Mouse (Mus musculus) CH12.LX (cell line): ENCODE measurements at regions not wholly inside any gene's neighbourhood (a gene's known extent, or its start where the extent isn't known, plus 50 kb on each side); places are given as distances from the start of the nearest gene placed in this dataset.

Experiments used
- DNase-seq: peaks from one replicate; pipeline ENCODE4 v3.0.0-alpha.2; 2013; ENCODE audit errors: extremely low read depth
- H3K27ac ChIP-seq: 2 replicates; pipeline ENCODE4 v1.5.1; 2012; ENCODE audit warnings: low read depth, mild to moderate bottlenecking, control low read depth, moderate library complexity; ENCODE audit not compliant: insufficient read depth
- H3K27me3 ChIP-seq: replicated peaks from 2 replicates; pipeline ENCODE3; 2012; ENCODE audit warnings: inconsistent platforms
- H3K36me3 ChIP-seq, 2 experiments: replicated peaks in 1 of 2; 2 replicates each; pipeline versions ENCODE3 to v1.6.1; 2012; ENCODE audit warnings: inconsistent platforms in 1 of 2, low read length in 1 of 2, mild to moderate bottlenecking in 1 of 2, mixed read lengths in 1 of 2, moderate library complexity in 1 of 2; ENCODE audit not compliant: control insufficient read depth in 1 of 2, insufficient read depth in 1 of 2
- H3K4me1 ChIP-seq, 2 experiments: 2 replicates each; pipeline ENCODE4 v1.6.1; 2012; ENCODE audit warnings: inconsistent platforms in 1 of 2, moderate library complexity in 1 of 2; ENCODE audit not compliant: insufficient read depth in 2 of 2, control insufficient read depth in 1 of 2
- H3K4me2 ChIP-seq: 2 replicates; pipeline ENCODE4 v1.6.1; 2012; ENCODE audit warnings: low read depth, mild to moderate bottlenecking, control low read depth; ENCODE audit not compliant: poor library complexity, insufficient read depth, severe bottlenecking
- H3K4me3 ChIP-seq, 3 experiments: fragments of 150-350 bp in 1 of 3; sonication (generic) in 1 of 3; replicated peaks in 1 of 3; 2 replicates each; pipeline versions ENCODE3 to v1.5.1; 2011 to 2012; ENCODE audit warnings: low read depth in 2 of 3, low read length in 2 of 3, mild to moderate bottlenecking in 2 of 3, moderate library complexity in 2 of 3, control low read depth in 1 of 3, improper control_type of control experiment in 1 of 3, inconsistent platforms in 1 of 3, mixed read lengths in 1 of 3; ENCODE audit not compliant: poor library complexity in 1 of 3
- H3K79me2 ChIP-seq: replicated peaks from 2 replicates; pipeline ENCODE4 v1.6.1; 2012; ENCODE audit warnings: mild to moderate bottlenecking, moderate library complexity; ENCODE audit not compliant: control insufficient read depth, poor library complexity, insufficient read depth, severe bottlenecking; ENCODE audit errors: extremely low read depth
- H3K9ac ChIP-seq: 2 replicates; pipeline ENCODE4 v1.6.1; 2012; ENCODE audit warnings: low read depth, mild to moderate bottlenecking, control low read depth, moderate library complexity; ENCODE audit not compliant: insufficient read depth
- H3K9me3 ChIP-seq: replicated peaks from 2 replicates; pipeline ENCODE3; 2012; ENCODE audit warnings: low read length, inconsistent platforms, mixed read lengths
- BHLHE40 ChIP-seq: IDR thresholded peaks from 2 replicates; pipeline ENCODE4 v1.6.1; 2011; ENCODE audit warnings: mild to moderate bottlenecking, low read depth, low read length, improper control_type of control experiment
- CHD1 ChIP-seq: IDR thresholded peaks from 2 replicates; pipeline ENCODE4 v1.6.1; 2012; ENCODE audit warnings: low read depth, low read length, improper control_type of control experiment, inconsistent platforms
- EP300 ChIP-seq: IDR thresholded peaks from 2 replicates; pipeline ENCODE4 v1.6.1; 2011; ENCODE audit warnings: low read length, improper control_type of control experiment
- ETS1 ChIP-seq: conservative IDR thresholded peaks from 2 replicates; pipeline ENCODE4 v1.6.1; 2012; ENCODE audit warnings: low read depth, mild to moderate bottlenecking, inconsistent platforms, low read length, improper control_type of control experiment, moderate library complexity
- GABPA ChIP-seq: IDR thresholded peaks from 2 replicates; pipeline ENCODE4 v1.6.1; 2012; ENCODE audit warnings: low read depth, low read length, improper control_type of control experiment, inconsistent platforms; ENCODE audit not compliant: insufficient replicate concordance
- IRF4 ChIP-seq: IDR thresholded peaks from 2 replicates; pipeline ENCODE4 v1.6.1; 2014; ENCODE audit warnings: low read depth, mild to moderate bottlenecking, inconsistent platforms, low read length, improper control_type of control experiment
- JUN ChIP-seq: IDR thresholded peaks from 2 replicates; pipeline ENCODE4 v1.6.1; 2011; ENCODE audit warnings: low read depth, mild to moderate bottlenecking, low read length, improper control_type of control experiment, moderate library complexity; ENCODE audit not compliant: insufficient read depth
- KAT2A ChIP-seq: IDR thresholded peaks from 2 replicates; pipeline ENCODE4 v1.6.1; 2012; ENCODE audit warnings: low read length, improper control_type of control experiment, inconsistent platforms; ENCODE audit not compliant: insufficient replicate concordance
- MAFK ChIP-seq: IDR thresholded peaks from 2 replicates; pipeline ENCODE4 v1.6.1; 2011; ENCODE audit warnings: low read length, improper control_type of control experiment; ENCODE audit not compliant: insufficient replicate concordance
- MAZ ChIP-seq: IDR thresholded peaks from 2 replicates; pipeline ENCODE4 v1.6.1; 2012; ENCODE audit warnings: low read depth, mild to moderate bottlenecking, inconsistent platforms, low read length, improper control_type of control experiment, moderate library complexity
- MEF2A ChIP-seq: IDR thresholded peaks from 2 replicates; pipeline ENCODE4 v1.6.1; 2014; ENCODE audit warnings: low read depth, mild to moderate bottlenecking, inconsistent platforms, low read length, improper control_type of control experiment, borderline replicate concordance
- POLR2A ChIP-seq: IDR thresholded peaks from 2 replicates; pipeline ENCODE4 v1.6.1; 2011; ENCODE audit warnings: low read depth, mild to moderate bottlenecking, improper control_type of control experiment, low read length
- RAD21 ChIP-seq: IDR thresholded peaks from 2 replicates; pipeline ENCODE4 v1.6.1; 2011; ENCODE audit warnings: low read depth, mild to moderate bottlenecking, low read length, improper control_type of control experiment, moderate library complexity
- SIN3A ChIP-seq: IDR thresholded peaks from 2 replicates; pipeline ENCODE4 v1.6.1; 2012; ENCODE audit warnings: low read length, improper control_type of control experiment, inconsistent platforms
- TBP ChIP-seq: conservative IDR thresholded peaks from 2 replicates; pipeline ENCODE4 v1.6.1; 2011; ENCODE audit warnings: low read depth, low read length, improper control_type of control experiment
- USF1 ChIP-seq: IDR thresholded peaks from 2 replicates; pipeline ENCODE4 v1.6.1; 2014; ENCODE audit warnings: low read depth, mild to moderate bottlenecking, inconsistent platforms, low read length, improper control_type of control experiment
- ZC3H11A ChIP-seq: IDR thresholded peaks from 2 replicates; pipeline ENCODE4 v1.6.1; 2012; ENCODE audit warnings: low read depth, mild to moderate bottlenecking, inconsistent platforms, low read length, improper control_type of control experiment
- ZKSCAN1 ChIP-seq: IDR thresholded peaks from 2 replicates; pipeline ENCODE4 v1.6.1; 2012; ENCODE audit warnings: low read depth, inconsistent platforms, low read length, improper control_type of control experiment, borderline replicate concordance
- ZNF384 ChIP-seq: IDR thresholded peaks from 2 replicates; pipeline ENCODE4 v1.6.1; 2012; ENCODE audit warnings: low read depth, low read length, improper control_type of control experiment, inconsistent platforms
- dilution Hi-C: fragments of 300-500 bp; cut with MboI; formaldehyde crosslinking; loops from 2 replicates; pipeline ENCODE4 v1.14.3; 2020; ENCODE audit warnings: low sequenced_read_pairs; ENCODE audit not compliant: extremely low pct_unique_long_range_greater_than_20kb, extremely low pct_ligation_motif_present
- in situ Hi-C: fragments of 300-500 bp; cut with MboI; formaldehyde crosslinking; loops from 3 replicates; pipeline ENCODE4 v1.14.3; 2019; ENCODE audit warnings: low sequenced_read_pairs, low pct_ligation_motif_present, low pct_unique_long_range_greater_than_20kb, mixed read lengths

DNA sequence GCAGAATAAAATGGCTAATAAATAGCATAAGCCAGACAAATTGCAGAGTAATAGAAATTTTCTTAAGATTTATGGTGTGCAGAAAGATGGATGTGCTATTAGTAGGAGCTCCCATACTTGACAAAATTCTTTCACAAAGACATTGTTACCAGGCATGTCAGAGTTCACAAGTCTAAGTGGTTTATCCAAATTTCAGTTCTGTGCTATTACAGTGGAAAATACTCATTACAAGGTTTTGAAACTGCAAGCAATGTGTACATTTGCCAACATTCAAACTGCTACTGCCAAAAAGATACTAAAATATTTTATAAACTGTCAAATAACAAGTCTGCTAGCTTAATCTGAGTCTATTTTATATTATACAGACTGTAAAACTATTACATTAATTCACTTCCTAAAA, 1550.2 kb upstream of the Acvr2a start:
- H3K9me3 ChIP-seq = no peaks in the 10 kb centered on the region
- no peak for TF ChIP-seq ZC3H11A
- no peak for TF ChIP-seq CHD1
- TF ChIP-seq MEF2A = no peak
- no peak for TF ChIP-seq ETS1
- TF ChIP-seq MAZ = no peak
- TF ChIP-seq BHLHE40 = no peak
- TF ChIP-seq TBP = no peak
- TF ChIP-seq KAT2A = no peak
- TF ChIP-seq, all 38 proteins: peak for 0
- in situ Hi-C loops (no loop called here), dilution Hi-C loops (no loop called here)
- no peaks in the 10 kb centered on the region for H3K27me3 ChIP-seq
- peaks cover 0 to 5% of the 10 kb centered on the region in 2 experiments; a peak in 1 of 4 replicates for H3K4me1 ChIP-seq
- DNase-seq = no peak
- H3K27ac ChIP-seq = no peak overlapping the region
- no peak overlapping the region for H3K4me2 ChIP-seq
- no peak overlapping the region for H3K9ac ChIP-seq
- no peak overlapping the region for H3K4me3 ChIP-seq
- H3K79me2 ChIP-seq = no peaks in the 10 kb centered on the region
- no peaks in the 10 kb centered on the region for H3K36me3 ChIP-seq

DNA sequence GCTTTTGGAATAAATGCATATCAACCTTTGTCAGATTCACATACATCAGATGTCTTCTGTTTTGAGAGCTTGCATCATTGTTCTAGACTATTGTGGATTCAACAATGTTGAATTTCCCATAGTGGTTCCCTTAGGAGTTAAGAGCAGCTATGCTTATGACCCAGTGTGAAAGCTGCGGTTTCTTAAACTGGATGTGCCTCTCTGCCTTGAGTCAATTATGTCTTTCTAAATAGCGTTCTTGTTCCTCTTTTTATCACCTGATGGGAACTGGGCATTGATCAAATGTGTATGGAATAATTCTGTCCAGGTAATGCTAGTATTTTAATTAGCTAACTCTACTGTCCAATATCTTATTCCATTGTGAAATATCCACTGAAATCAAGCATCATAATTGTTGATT, 1548.0 kb upstream of the Acvr2a start:
- in situ Hi-C loops = no loop called here
- Histone ChIP-seq H3K9ac (no peak overlapping the region), H3K79me2 (no peaks in the 10 kb centered on the region), H3K27me3 (no peaks in the 10 kb centered on the region), H3K27ac (no peak overlapping the region), H3K4me1 (peaks cover 0 to 5% of the 10 kb centered on the region in 2 experiments; a peak in 1 of 4 replicates), H3K9me3 (no peaks in the 10 kb centered on the region)
- DNase-seq = peak; percentile 62
- dilution Hi-C loops = no loop called here
- no peak for TF ChIP-seq RAD21
- TF ChIP-seq ZNF384 = no peak
- no peak for TF ChIP-seq ZKSCAN1
- no peak for TF ChIP-seq JUN
- no peak for TF ChIP-seq USF1
- TF ChIP-seq ETS1 = no peak; the same call in 1 of the 2 replicates
- TF ChIP-seq CHD1 = no peak
- peak; percentile 39; the same call in 1 of the 2 replicates for TF ChIP-seq BHLHE40
- TF ChIP-seq SIN3A = no peak
- TF ChIP-seq EP300 = peak; percentile 80
- peak; percentile 50; the same call in 1 of the 2 replicates for TF ChIP-seq IRF4
- TF ChIP-seq MAFK = 0 out of 2 replicates have a peak, but pooled peaks have one; percentile 50
- no peak for TF ChIP-seq MEF2A
- no peak for TF ChIP-seq POLR2A
- TF ChIP-seq GABPA = no peak
- TF ChIP-seq, all 38 proteins: peak for 4
- Histone ChIP-seq H3K4me3 (no peak overlapping the region), H3K4me2 (no peak overlapping the region), H3K36me3 (no peaks in the 10 kb centered on the region)
